Mouse (Mus musculus) subcutaneous adipose tissue, adult 2 months (tissue): ENCODE results near the gene Umodl1. TPM values are rescaled to one million over a fixed set of nuclear protein-coding genes. Genes with fewer than 3 reads are reported as not detected.

Source experiments
- polyA plus RNA-seq: library from polyadenylated mRNA; depleted of rRNA; stranded (reverse); fragments of >200 nt; gene quantifications from 2 replicates; pipeline ENCODE4 v1.2.3, GENCODE M21; 2012; ENCODE audit warnings: low replicate concordance; rRNA removed

Gene Umodl1
- polyA plus RNA-seq = not detected in 2 replicates

DNA sequence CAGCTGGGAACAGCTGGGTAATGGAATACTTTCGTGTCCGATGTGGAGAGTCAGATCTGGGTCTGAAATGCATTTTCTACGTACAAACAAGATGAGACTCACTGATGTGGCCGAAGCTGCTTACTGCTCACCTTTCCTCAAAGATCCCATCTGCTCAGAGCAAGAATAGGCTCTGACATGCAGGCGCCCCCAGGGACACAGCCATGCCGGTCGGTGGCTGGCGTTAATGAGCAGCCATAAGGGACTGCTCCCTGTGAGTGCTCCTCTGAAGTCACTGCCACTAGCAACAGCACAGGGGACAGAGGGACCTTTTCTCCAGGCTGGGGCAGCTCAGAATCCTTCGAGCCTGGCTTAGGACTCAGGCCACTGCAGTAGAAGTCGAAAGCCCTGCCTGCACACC lies at the start of gene Umodl1:
TSS of gene Umodl1 (plus strand) at position 301 of the 400 bp plus-strand sequence.

DNA sequence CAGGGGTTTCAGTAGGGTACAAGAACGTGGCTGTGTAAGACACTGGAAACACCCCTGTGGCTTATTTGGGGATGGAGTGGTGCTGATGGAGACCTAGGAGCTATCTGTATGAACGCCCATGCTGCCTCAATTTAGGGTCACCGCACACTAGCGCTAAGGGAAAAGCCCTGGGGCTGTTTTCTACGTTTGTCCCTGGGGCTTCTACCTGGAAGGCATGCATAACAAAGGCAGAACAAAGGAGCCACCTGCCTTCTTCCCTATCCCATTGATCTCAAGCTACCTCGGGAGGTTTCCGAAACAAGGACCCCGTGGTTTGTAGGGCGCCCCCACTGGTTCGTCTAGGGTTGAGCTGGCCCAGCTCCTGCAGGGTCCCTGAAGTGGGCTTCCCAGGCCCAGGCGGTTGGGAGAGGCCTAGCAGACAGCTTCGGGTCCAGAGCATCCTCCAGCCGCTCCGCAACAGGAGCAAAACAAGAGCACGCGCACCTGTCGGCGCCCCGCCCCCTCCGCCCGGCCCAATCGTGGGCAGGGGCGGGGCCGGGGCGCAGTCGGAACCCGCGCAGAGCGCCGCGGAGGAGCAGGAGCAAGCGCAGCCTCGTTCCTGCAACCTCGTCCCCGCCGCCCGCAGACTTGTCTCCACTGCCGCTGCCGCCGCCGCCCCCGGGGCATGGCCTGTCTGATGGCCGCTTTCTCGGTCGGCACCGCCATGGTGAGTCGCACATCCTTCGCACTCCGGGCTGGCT lies 102.9 kb downstream of the Umodl1 start, which contains the start of gene Abcg1:
TSS of gene Abcg1 (plus strand) at position 525 of the 740 bp plus-strand sequence.

Other genes with a start within 250 kb of the Umodl1 start
- 0.03 and 0.30 TPM in 2 replicates for gene Glp1r, start 52.8 kb upstream of the Umodl1 start, polyA plus RNA-seq
- 11.7 and 15.1 TPM in 2 replicates for gene Abcg1, start 103.0 kb downstream of the Umodl1 start, polyA plus RNA-seq
- gene Tff3, start 175.0 kb downstream of the Umodl1 start, polyA plus RNA-seq = 1.1 and 1.4 TPM in 2 replicates
- 0.26 TPM in 1 of 2 replicates, not detected in the other for gene Tff2, start 189.6 kb downstream of the Umodl1 start, polyA plus RNA-seq
- gene Tff1, start 210.6 kb downstream of the Umodl1 start, polyA plus RNA-seq = not detected in 2 replicates
- gene Tmprss3, start 244.3 kb downstream of the Umodl1 start, polyA plus RNA-seq = not detected in 2 replicates